Mouse (Mus musculus) CD4-positive, CD25-positive, alpha-beta regulatory T cell (primary cell): ENCODE data around the gene Sctr. TPM values are rescaled to one million over a fixed set of nuclear protein-coding genes. Genes with fewer than 3 reads are reported as not detected.

Experiments used
- polyA plus RNA-seq: library from polyadenylated mRNA; unstranded; fragments of 100-300 nt; shearing (Covaris generic); gene quantifications from one replicate; pipeline ENCODE4 v1.2.1, GENCODE M21; 2017

Gene Sctr
- 0.25 TPM for polyA plus RNA-seq

DNA sequence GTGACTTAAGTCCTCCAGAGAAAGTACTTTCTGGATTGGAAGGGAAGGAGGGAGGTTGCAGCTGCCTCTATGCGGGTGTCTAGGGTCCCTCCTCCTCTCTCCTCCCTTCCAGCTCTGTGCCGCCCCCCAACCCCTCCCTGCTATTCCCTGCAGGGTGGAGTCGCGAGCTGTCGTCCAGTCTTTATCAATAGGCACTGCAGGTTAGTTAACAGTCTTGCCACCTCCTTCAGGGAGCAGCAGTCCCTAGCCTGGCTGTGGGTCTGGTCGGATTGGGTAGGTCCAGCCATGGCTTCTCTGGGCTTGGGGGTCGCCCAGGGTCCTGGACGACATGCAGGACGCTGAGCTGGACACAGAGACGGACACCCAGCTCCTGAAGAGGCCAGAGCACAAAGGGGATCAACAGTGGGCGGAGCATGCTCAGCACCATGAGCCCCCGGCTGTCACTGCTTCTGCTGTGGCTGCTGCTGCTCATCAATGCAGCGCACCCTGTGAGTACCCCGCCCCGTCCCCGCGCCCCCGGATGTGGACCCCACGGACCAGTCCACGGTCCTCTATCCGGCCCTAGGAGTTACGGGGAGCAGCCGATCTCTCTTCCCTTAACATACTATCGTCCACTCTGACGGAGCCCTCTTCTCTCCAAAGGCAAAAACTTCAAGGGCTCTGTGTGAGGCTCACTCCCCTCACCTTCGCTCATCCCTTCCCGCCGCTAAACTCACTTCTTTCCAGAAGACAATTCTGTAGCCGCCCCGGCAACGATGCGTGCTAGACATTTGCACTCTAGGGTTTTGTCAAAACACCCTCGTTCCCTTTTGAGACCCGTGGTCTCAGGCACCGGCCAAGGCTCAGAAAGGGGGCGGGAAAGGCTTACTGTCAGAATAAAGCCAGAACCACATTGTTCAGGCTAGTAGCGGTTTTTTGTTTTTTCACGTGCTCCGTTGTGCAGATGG lies at the start of gene Sctr:
Gene Sctr (plus strand): TSS at position 51 of the 947 bp plus-strand sequence.

GRCm38 (mm10) chr1:119996798-119997581 lies 9.7 kb upstream of the Sctr start, which contains the start of gene Cfap221:
TSS of gene Cfap221 (minus strand) at chr1:119997234.

GRCm38 (mm10) chr1:120073519-120074306 lies 67.0 kb downstream of the Sctr start, which contains the start of gene Tmem37:
TSS of gene Tmem37 (minus strand) at chr1:120074074.

Other genes starting within 250 kb of the Sctr start
- gene Ptpn4, start 169.3 kb upstream of the Sctr start, polyA plus RNA-seq: 12.2 TPM
- 5.9 TPM for gene Tmem177, start 93.7 kb upstream of the Sctr start, polyA plus RNA-seq
- gene Cfap221, start 9.7 kb upstream of the Sctr start, polyA plus RNA-seq: not detected
- 1.1 TPM for gene Tmem37, start 67.2 kb downstream of the Sctr start, polyA plus RNA-seq
- 147 TPM for gene Dbi, start 114.2 kb downstream of the Sctr start, polyA plus RNA-seq
- gene 3110009E18Rik, start 114.3 kb downstream of the Sctr start, polyA plus RNA-seq: 27.6 TPM